Comparison of ENCODE assay signal across 8 mouse cellular contexts in genomic region chr9:117393626-117394525, GRCm38 (mm10).
DNase-seq lines count a peak whose midpoint lies in the region; ATAC-seq and TF ChIP-seq lines count a peak whose summit lies in the region.

No protein-coding gene starts in this region.

- ATAC-seq in heart, embryonic 15.5 days (replicated peaks; ENCODE audit: insufficient number of reproducible peaks, insufficient read depth, low FRiP score, low read depth), result peak; percentile 77; the same call in 1 of the 2 replicates
- ATAC-seq in limb, embryonic 12.5 days (ENCODE audit: insufficient number of reproducible peaks, insufficient read depth, low FRiP score, low TSS enrichment, low read depth), result peak; percentile 56; the same call in 1 of the 2 replicates
- ATAC-seq in stomach, postnatal 0 days (ENCODE audit: low FRiP score, low TSS enrichment), result no peak
- ATAC-seq in monocyte, adult 5-6 weeks (replicated peaks; ENCODE audit: insufficient number of reproducible peaks, low FRiP score, low TSS enrichment, poor library complexity, severe bottlenecking), result no peak

- no peak overlapping the region for H3K9ac ChIP-seq in heart, embryonic 15.5 days
- no peak overlapping the region for H3K9ac ChIP-seq in limb, embryonic 12.5 days (replicated peaks)
- no peak overlapping the region for H3K9ac ChIP-seq in stomach, postnatal 0 days (ENCODE audit: low read length)

- intact Hi-C loops in left cerebral cortex, adult 2 months (cut with DNase I), result no loop called here

- peak; percentile 24 to 39 for DNase-seq in layer of hippocampus, postnatal 10 days (ENCODE audit: low spot score in 2 of 2)
- no peak for DNase-seq in layer of hippocampus, adult 9-10 months (ENCODE audit: low spot score)
- DNase-seq in brain, embryonic 14.5 days (ENCODE audit: low read depth), result peak; percentile 91
- peak; percentile 26 for DNase-seq in stomach, postnatal 0 days (ENCODE audit: low spot score)
- no peak for DNase-seq in left cerebral cortex, adult 2 months (ENCODE audit: extremely low spot score in 1 of 2, low spot score in 2 of 2)

- WGBS in heart, embryonic 15.5 days, result 34% methylated on average over 18 of the region's 18 CpGs
- WGBS in limb, embryonic 12.5 days, result 54% methylated on average over 18 of the region's 18 CpGs
- WGBS in stomach, postnatal 0 days, result 46% methylated on average over 18 of the region's 18 CpGs

- H3K9me3 ChIP-seq in heart, embryonic 15.5 days (replicated peaks), result no peaks in the 10 kb centered on the region
- peaks cover 3% of the 10 kb centered on the region; the same call in 1 of the 2 replicates for H3K9me3 ChIP-seq in limb, embryonic 12.5 days
- H3K9me3 ChIP-seq in stomach, postnatal 0 days (ENCODE audit: control insufficient read depth, low read length), result no peaks in the 10 kb centered on the region

- no peaks in the 10 kb centered on the region for H3K27me3 ChIP-seq in heart, embryonic 15.5 days
- no peaks in the 10 kb centered on the region for H3K27me3 ChIP-seq in limb, embryonic 12.5 days
- no peaks in the 10 kb centered on the region for H3K27me3 ChIP-seq in stomach, postnatal 0 days (ENCODE audit: control insufficient read depth, insufficient read depth, low read length)

- TF ChIP-seq CTCF in brain, embryonic 14.5 days (IDR thresholded peaks at IDR 0.05; ENCODE audit: borderline replicate concordance, extremely low read depth, insufficient read depth, insufficient read length), result no peak
- peak; percentile 50 for TF ChIP-seq CTCF in stomach, postnatal 0 days (IDR thresholded peaks at IDR 0.05; ENCODE audit: low read depth)
- TF ChIP-seq CTCF in left cerebral cortex, adult 2 months (IDR thresholded peaks at IDR 0.05), result no peak

- H3K4me3 ChIP-seq in heart, embryonic 15.5 days, result no peak overlapping the region
- no peak overlapping the region for H3K4me3 ChIP-seq in limb, embryonic 12.5 days (replicated peaks)
- H3K4me3 ChIP-seq in stomach, postnatal 0 days (ENCODE audit: low read depth, low read length), result no peak overlapping the region
- no peak overlapping the region for H3K4me3 ChIP-seq in left cerebral cortex, adult 2 months

- TF ChIP-seq EP300 in stomach, postnatal 0 days (optimal IDR thresholded peaks at IDR 0.05), result no peak

- H3K4me1 ChIP-seq in heart, embryonic 15.5 days (replicated peaks), result peaks cover 6% of the 10 kb centered on the region
- H3K4me1 ChIP-seq in limb, embryonic 12.5 days (replicated peaks), result peaks cover 4% of the 10 kb centered on the region; the same call in 1 of the 2 replicates
- no peaks in the 10 kb centered on the region for H3K4me1 ChIP-seq in stomach, postnatal 0 days (replicated peaks; ENCODE audit: control insufficient read depth, insufficient read depth)

- no peaks in the 10 kb centered on the region for H3K36me3 ChIP-seq in heart, embryonic 15.5 days
- H3K36me3 ChIP-seq in limb, embryonic 12.5 days, result no peaks in the 10 kb centered on the region
- no peaks in the 10 kb centered on the region for H3K36me3 ChIP-seq in stomach, postnatal 0 days (ENCODE audit: control insufficient read depth, insufficient read depth, low read length)

- H3K27ac ChIP-seq in heart, embryonic 15.5 days, result no peak overlapping the region
- 0 out of 2 replicates have a peak overlapping the region, but pooled peaks have one; percentile 12 for H3K27ac ChIP-seq in limb, embryonic 12.5 days
- no peak overlapping the region for H3K27ac ChIP-seq in stomach, postnatal 0 days (replicated peaks)
- H3K27ac ChIP-seq in left cerebral cortex, adult 2 months, result no peak overlapping the region

- TF ChIP-seq POLR2A in brain, embryonic 14.5 days (IDR thresholded peaks at IDR 0.05; ENCODE audit: borderline replicate concordance, extremely low read depth, insufficient read depth, insufficient read length, poor library complexity, severe bottlenecking), result no peak

- H3K4me2 ChIP-seq in heart, embryonic 15.5 days, result peak overlapping the region; percentile 22; the same call in 1 of the 2 replicates
- no peak overlapping the region for H3K4me2 ChIP-seq in limb, embryonic 12.5 days
- no peak overlapping the region for H3K4me2 ChIP-seq in stomach, postnatal 0 days (replicated peaks; ENCODE audit: low read depth)

Comparison
In these comparisons a context has a peak if more than half of its experiments do, and no peak if none do; other contexts are left out.
1. DNase-seq: peak in layer of hippocampus, postnatal 10 days (2 of 2), brain, embryonic 14.5 days (single experiment) and stomach, postnatal 0 days (single experiment); none in layer of hippocampus, adult 9-10 months (single experiment) and left cerebral cortex, adult 2 months (0 of 2).
2. ATAC-seq: peak in heart, embryonic 15.5 days (single experiment) and limb, embryonic 12.5 days (single experiment); none in stomach, postnatal 0 days (single experiment) and monocyte, adult 5-6 weeks (single experiment).